Mouse (Mus musculus) heart, embryonic 14.5 days (tissue): Measurements from ENCODE around the gene Anp32e. TPM values are rescaled to one million over a fixed set of nuclear protein-coding genes. Genes with fewer than 3 reads are reported as not detected.
"Not testable (repeated sequence)": the region's sequence is repeated elsewhere in the genome, so short reads cannot be mapped to it uniquely, and the experiment has no call there.

ENCODE experiments used
- ATAC-seq: fragments of 200-750 bp; cut with Nextera tagmentation; 2 replicates; pipeline ENCODE4 v1.8.0; 2017; ENCODE audit warnings: low read depth, moderate TSS enrichment; ENCODE audit not compliant: insufficient number of reproducible peaks, insufficient read depth, low FRiP score
- H3K27ac ChIP-seq, 2 experiments: fragments of 200-500 bp in 1 of 2; fragments of 300-500 bp in 1 of 2; sonication (generic) in 1 of 2; replicated peaks in 1 of 2; 2 replicates each; pipeline ENCODE4 v1.5.1; 2012 to 2014; ENCODE audit warnings: low read depth in 2 of 2, low read length in 2 of 2, control low read depth in 1 of 2, mild to moderate bottlenecking in 1 of 2, mixed read lengths in 1 of 2; ENCODE audit not compliant: control insufficient read depth in 1 of 2, insufficient read depth in 1 of 2
- H3K27me3 ChIP-seq: fragments of 300-500 bp; sonication (generic); 2 replicates; pipeline ENCODE4 v1.6.1; 2014; ENCODE audit warnings: mild to moderate bottlenecking, low read length, control low read depth; ENCODE audit not compliant: control insufficient read depth, insufficient read depth
- H3K36me3 ChIP-seq: fragments of 300-500 bp; sonication (generic); 2 replicates; pipeline ENCODE4 v1.6.1; 2014; ENCODE audit warnings: mild to moderate bottlenecking, control low read depth, low read length, mixed read lengths; ENCODE audit not compliant: control insufficient read depth, insufficient read depth
- H3K4me1 ChIP-seq, 2 experiments: fragments of 200-500 bp in 1 of 2; fragments of 300-500 bp in 1 of 2; sonication (generic) in 1 of 2; 2 replicates each; pipeline ENCODE4 v1.6.1; 2012 to 2014; ENCODE audit warnings: low read length in 2 of 2, control low read depth in 1 of 2, mixed read lengths in 1 of 2; ENCODE audit not compliant: control insufficient read depth in 2 of 2, insufficient read depth in 2 of 2
- H3K4me2 ChIP-seq: fragments of 300-500 bp; sonication (generic); 2 replicates; pipeline ENCODE4 v1.6.1; 2014; ENCODE audit warnings: mild to moderate bottlenecking, low read length
- H3K4me3 ChIP-seq, 2 experiments: fragments of 200-500 bp in 1 of 2; fragments of 300-500 bp in 1 of 2; sonication (generic) in 1 of 2; 2 replicates each; pipeline ENCODE4 v1.5.1; 2012 to 2014; ENCODE audit warnings: low read length in 2 of 2, mild to moderate bottlenecking in 2 of 2, control low read depth in 1 of 2, low read depth in 1 of 2, moderate library complexity in 1 of 2; ENCODE audit not compliant: control insufficient read depth in 1 of 2, insufficient read depth in 1 of 2
- H3K9ac ChIP-seq: fragments of 300-500 bp; sonication (generic); 2 replicates; pipeline ENCODE4 v1.6.1; 2014; ENCODE audit warnings: mild to moderate bottlenecking, low read length
- H3K9me3 ChIP-seq: fragments of 300-500 bp; sonication (generic); 2 replicates; pipeline ENCODE4 v1.6.1; 2016; ENCODE audit warnings: low read length, control low read depth; ENCODE audit not compliant: control insufficient read depth
- WGBS: fragments of 180-500 bp; shearing (Covaris S2); extraction: QIAGEN DNeasy Blood & Tissue Kit; methylation state at CpG from one replicate; pipeline ENCODE4 v1.1.7; 2014; 5-methylcytosine and 5-hydroxymethylcytosine counted together
- polyA plus RNA-seq: library from polyadenylated mRNA; unstranded; fragments of >200 nt; fragmentation: Nextera tagmentation; extraction: Ambion mirVana; gene quantifications from 2 replicates; pipeline ENCODE4 v1.2.1, GENCODE M21; 2014

The Anp32e gene
- polyA plus RNA-seq, 1 experiment from 2014 or later: 58.3 TPM

DNA sequence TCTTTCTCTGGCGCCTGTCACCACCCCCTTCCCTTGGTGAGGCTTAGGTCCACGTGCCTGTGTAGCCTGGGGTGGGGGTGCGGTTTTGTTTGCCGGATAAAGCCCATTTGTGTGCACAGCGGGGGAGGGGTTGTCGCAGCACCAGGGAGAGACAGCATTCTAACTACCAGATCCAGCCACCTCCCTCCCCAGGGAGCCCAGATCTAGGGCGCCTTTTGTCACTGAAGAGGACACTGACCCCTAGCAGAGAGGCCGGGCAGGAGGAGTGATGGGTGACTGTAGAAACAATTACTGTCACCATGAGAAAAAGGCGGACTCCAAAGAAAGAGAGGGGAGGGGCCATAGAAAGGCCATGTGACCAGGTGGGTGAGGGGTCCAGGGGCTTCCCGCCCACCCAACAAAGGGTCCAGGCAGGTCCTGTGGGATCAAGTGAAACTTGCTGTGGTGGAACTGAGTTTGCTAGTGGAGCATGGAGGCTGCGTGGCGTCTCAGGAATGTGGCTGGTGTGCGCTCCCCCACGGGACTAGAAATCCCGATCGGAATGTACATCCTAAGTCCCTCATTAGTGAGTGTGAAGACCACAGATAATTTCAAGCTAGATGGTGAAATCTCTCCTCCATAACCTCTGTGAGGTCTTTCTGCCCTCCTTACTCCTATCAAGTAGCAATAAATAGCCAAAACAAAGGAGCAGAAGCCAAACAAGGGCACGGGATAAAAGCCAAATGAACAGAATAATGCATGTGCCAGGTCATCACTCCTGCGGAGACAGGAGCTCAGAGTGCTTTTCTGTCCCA, 23.7 kb upstream of the Anp32e start:
- H3K9me3 ChIP-seq: no peaks in the 10 kb centered on the region
- peak overlapping the region; percentile 76 for H3K9ac ChIP-seq
- H3K4me3 ChIP-seq: peak overlapping the region; percentile 46 to 47
- no peaks in the 10 kb centered on the region for H3K36me3 ChIP-seq
- peak; percentile 29 for ATAC-seq
- H3K4me1 ChIP-seq: peaks cover 18 to 45% of the 10 kb centered on the region in 2 experiments
- peak overlapping the region; percentile 93 for H3K4me2 ChIP-seq
- 0% methylated on average over 18 of the region's 18 CpGs for WGBS
- peak overlapping the region; percentile 81 to 84 for H3K27ac ChIP-seq
- no peaks in the 10 kb centered on the region for H3K27me3 ChIP-seq

DNA sequence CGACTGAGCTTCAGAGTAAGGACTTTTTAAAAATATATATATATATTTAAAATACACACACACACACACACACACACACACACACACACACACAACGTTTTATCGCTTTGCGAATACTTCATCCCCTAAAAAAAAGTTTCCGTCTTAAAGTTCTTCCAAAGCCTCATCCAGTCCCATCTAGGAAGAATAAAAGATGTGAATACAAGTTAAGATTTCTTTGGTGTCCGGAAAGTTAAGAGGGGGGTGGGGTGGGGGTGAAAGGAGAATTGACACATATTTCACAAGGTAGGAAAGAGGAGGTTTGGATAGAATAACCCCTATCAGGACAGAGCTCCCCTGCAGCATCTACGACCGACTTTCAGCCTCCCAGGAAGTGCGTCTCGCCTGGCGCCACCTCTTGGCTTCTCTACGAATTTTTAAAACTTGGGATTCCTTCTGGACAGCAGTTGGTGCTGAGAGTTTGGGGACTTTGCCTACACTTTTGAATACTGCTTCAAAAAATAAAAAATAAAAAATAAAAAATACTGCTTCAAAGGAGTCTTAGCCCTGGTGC, 23.0 kb upstream of the Anp32e start:
- under 1% methylated on average over 12 of the region's 12 CpGs for WGBS
- H3K27ac ChIP-seq: no peak overlapping the region
- no peak for ATAC-seq

DNA sequence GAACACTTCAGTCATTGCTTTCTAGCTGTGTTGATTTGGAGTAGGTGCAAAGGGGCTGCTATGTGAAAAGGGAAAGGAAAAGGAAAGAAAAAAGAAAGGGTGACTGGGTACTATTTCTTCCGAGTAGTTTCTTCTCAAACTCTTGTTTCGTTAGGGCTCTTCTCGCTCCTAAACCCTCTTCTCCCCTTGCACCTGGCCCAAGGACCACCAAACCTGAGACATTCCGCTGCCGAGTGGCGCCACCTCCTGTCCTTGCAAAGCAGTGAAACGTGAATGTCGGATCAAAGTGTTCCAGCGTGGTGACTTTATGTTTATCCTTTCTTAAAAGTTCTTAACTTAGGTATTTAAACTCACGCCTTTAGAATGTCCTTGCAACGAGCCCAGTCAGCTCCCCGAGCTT, 22.2 kb upstream of the Anp32e start:
- H3K9ac ChIP-seq: 0 out of 2 replicates have a peak overlapping the region, but pooled peaks have one; percentile 49
- H3K4me2 ChIP-seq: peak overlapping the region; percentile 93
- WGBS: under 1% methylated on average over 12 of the region's 12 CpGs
- H3K4me1 ChIP-seq: peaks cover 15 to 40% of the 10 kb centered on the region in 2 experiments
- no peak overlapping the region for H3K27ac ChIP-seq
- no peaks in the 10 kb centered on the region for H3K9me3 ChIP-seq
- no peaks in the 10 kb centered on the region for H3K36me3 ChIP-seq
- peak overlapping the region in 1 of 2 experiments; percentile 46; a peak in 2 of 4 replicates for H3K4me3 ChIP-seq
- no peak for ATAC-seq
- H3K27me3 ChIP-seq: no peaks in the 10 kb centered on the region

More for the DNA sequence above, 23.0 kb upstream of the Anp32e start:
- H3K4me3 ChIP-seq: peak overlapping the region; percentile 46 to 47; a peak in 3 of 4 replicates
- peak overlapping the region; percentile 76 for H3K9ac ChIP-seq
- no peaks in the 10 kb centered on the region for H3K9me3 ChIP-seq
- peak overlapping the region; percentile 93 for H3K4me2 ChIP-seq
- H3K36me3 ChIP-seq: no peaks in the 10 kb centered on the region
- peaks cover 18 to 45% of the 10 kb centered on the region in 2 experiments for H3K4me1 ChIP-seq
- H3K27me3 ChIP-seq: no peaks in the 10 kb centered on the region

DNA sequence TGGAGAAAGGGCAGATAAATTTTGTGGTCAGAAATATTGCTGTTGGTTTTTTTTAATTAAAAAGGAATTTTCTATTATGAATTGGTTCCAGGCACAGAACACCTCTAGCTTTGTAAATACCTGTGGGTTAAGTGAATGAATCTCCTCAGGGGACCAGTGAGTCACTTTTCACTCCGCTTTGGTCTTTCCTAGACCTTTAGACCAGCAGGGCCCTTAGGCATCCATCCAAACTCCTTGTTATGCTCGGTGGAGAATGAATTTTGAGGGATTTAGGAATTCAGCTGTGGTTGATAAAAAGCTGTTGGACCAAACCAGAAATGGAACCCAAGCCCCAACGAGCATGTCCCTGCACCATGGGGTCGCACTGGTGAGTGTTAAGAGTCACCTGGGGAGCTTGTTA, 21.4 kb upstream of the Anp32e start:
- H3K4me3 ChIP-seq: no peak overlapping the region
- no peak overlapping the region for H3K27ac ChIP-seq
- no peak for ATAC-seq
- H3K27me3 ChIP-seq: no peaks in the 10 kb centered on the region
- H3K36me3 ChIP-seq: no peaks in the 10 kb centered on the region
- no peaks in the 10 kb centered on the region for H3K9me3 ChIP-seq
- no peak overlapping the region for H3K4me2 ChIP-seq
- no peak overlapping the region for H3K9ac ChIP-seq
- peaks cover 9 to 32% of the 10 kb centered on the region in 2 experiments for H3K4me1 ChIP-seq
- WGBS: 50% methylated on average over 4 of the region's 4 CpGs

DNA sequence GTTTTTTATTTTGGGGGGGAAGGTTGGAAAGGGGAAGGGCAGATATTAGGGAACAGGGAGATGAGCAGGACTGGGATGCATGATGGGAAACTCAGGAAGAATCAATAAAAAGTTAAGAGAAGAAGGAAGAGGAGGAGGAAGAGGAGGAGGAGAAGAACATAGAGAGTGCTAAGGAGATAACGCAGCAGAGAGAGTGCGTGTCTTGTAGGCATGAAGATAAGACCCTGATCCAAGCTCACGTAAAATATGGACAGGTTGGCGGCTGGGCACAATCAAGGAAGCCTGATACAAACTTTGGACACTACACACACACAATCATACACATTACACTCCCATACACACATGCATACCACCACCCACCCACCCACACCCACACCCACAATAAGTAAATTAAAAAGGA, 14.3 kb upstream of the Anp32e start:
- Histone ChIP-seq H3K4me1 (0 out of 4 replicates have a peak, but pooled peaks cover 0 to 2% of the 10 kb centered on the region in 2 experiments), H3K27ac (no peak overlapping the region), H3K4me2 (no peak overlapping the region), H3K27me3 (no peaks in the 10 kb centered on the region), H3K4me3 (no peak overlapping the region), H3K9me3 (no peaks in the 10 kb centered on the region), H3K9ac (no peak overlapping the region), H3K36me3 (no peaks in the 10 kb centered on the region)
- ATAC-seq: no peak
- 56% methylated on average over 4 of the region's 4 CpGs for WGBS

DNA sequence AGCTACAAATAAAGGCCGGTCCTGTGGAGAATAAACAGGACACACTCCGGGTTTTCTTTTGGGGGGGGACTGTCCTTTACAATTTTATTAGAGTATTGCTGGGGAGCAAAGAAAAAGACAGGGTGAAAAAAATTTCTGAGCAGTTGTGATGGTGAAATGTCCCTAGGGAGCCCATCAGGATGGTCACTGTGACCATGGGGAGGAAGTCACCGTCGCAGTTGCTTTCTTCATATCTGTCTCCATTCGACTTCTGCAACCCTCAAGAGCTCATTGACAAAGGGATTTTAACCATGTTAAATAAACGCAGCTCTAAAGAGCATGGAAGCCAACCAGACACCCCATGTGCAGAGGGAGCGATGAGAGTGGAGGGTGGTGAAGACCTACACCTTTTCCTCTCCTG, 12.3 kb upstream of the Anp32e start:
- Histone ChIP-seq H3K27me3 (no peaks in the 10 kb centered on the region), H3K9me3 (no peaks in the 10 kb centered on the region), H3K4me1 (peaks cover 0 to 6% of the 10 kb centered on the region in 2 experiments; a peak in 1 of 4 replicates), H3K36me3 (no peaks in the 10 kb centered on the region), H3K4me3 (no peak overlapping the region), H3K27ac (no peak overlapping the region), H3K9ac (no peak overlapping the region), H3K4me2 (no peak overlapping the region)
- WGBS: 65% methylated on average over 7 of the region's 7 CpGs
- no peak for ATAC-seq

DNA sequence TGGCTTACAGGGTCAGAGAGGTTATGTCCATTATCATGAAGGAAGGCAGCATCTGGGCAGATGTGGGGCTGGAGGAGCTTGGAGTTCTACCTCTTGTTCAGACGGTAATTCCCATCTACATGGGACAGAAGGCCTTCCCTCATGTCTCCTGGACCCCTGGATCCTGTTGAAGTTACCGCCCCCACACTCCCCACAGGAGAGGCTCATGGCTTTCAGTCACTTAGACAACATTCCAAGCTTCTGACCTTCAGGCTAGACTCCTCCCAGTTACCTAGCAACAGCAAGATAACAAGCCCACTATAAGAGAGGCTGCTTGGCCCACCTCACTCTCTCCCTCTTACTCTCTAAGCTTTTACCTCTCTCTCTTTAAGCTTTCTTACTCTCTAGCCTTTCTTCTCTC, 8.5 kb upstream of the Anp32e start:
- H3K9me3 ChIP-seq, H3K27me3 ChIP-seq, H3K4me2 ChIP-seq, H3K4me1 ChIP-seq, ATAC-seq, H3K27ac ChIP-seq, H3K36me3 ChIP-seq, H3K9ac ChIP-seq, H3K4me3 ChIP-seq: not testable (repeated sequence)
- 32% methylated on average over 2 of the region's 2 CpGs for WGBS
